Mouse (Mus musculus) frontal cortex, postnatal 36 days (tissue): ENCODE results near the gene Ctxn1.

ENCODE experiments used
- DNase-seq, 2 experiments: peaks; one replicate each; pipeline ENCODE4 v3.0.0; 2022; ENCODE audit warnings: low spot score in 2 of 2

Ctxn1 gene

DNA sequence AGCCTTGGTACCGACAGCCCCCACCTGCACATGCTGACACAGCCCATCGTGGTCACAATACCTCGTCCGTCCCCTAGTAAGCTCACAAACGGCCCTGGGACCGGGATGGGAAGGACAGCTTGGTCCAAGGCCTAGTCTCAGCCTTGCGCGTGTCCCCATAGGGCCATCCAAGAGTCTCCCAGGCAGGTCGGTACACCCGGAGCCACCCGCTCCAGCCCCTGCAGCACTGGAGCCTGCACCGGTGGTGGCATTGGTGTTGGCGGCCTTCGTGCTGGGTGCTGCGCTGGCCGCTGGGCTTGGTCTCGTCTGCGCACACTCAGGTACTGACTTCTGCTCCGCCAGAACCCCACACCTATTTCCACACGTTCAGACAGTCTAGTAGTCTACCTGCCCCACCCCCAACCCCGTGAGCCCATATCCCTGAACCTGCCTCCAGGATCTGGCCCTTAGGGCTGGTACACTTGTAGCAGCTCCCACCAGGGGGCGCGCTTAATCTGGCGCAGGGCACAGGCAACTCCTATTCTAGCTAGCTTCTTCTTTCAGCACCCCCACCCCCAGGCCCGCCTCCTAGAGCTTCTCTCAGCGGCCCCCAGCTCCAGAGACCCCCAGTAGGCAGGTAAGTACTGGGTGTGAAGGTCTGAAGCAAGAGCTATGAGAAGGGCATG is 8.6 kb downstream of the Ctxn1 start:
- peak; percentile 83 to 86 for DNase-seq

DNA sequence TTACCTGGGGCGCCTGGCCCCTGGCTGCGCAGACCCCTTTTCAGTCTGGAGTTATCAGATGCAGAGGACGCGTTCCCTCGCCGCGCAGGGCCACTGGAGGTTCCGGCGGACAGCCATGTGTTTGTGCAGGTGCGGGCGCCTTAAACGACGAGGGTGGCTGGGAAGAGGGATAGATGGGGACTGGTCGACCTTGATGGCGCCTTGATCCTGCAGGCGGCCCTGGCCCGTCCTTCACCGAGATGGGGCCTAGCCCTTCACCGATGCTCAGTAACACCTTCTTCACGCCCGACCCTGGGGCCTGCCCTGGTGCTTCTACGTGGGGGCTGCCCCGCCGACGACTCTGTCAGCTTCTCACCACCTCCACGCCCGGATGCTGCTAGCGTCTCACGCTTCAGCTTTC is 9.9 kb downstream of the Ctxn1 start:
- DNase-seq = no peak

DNA sequence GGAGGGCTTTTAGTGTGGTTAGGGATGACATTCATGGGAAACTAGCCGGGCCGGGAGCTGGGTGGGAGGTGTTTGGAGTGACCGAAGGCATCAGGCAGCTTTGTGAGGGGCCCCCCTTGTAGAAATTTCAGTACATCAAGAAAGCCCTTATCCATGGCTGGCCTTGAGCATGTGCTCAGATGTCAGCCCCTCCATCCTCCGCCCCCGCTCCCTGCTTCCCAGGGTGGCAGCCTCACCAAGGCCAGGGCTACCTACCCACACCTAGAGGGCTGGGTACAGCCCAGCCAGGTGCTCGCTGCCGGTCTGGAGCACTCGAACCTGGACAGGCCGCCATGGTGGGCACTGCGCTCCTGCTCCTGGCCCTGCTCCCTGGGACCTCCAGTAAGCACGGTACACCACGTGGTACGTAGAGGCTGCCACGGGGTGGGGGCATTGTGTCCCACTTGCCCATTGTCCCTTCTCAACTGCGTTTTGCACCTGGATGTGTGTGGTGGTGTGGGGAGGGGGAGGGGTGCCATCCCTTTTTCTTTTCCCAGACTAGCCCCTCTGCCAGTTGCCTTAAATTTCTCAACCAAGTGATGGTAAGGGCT is 11.0 kb downstream of the Ctxn1 start, which contains the start of gene Tgfbr3l:
Gene Tgfbr3l, plus strand, starts transcription at position 264 of the 590 bp plus-strand sequence.
- DNase-seq = no peak

DNA sequence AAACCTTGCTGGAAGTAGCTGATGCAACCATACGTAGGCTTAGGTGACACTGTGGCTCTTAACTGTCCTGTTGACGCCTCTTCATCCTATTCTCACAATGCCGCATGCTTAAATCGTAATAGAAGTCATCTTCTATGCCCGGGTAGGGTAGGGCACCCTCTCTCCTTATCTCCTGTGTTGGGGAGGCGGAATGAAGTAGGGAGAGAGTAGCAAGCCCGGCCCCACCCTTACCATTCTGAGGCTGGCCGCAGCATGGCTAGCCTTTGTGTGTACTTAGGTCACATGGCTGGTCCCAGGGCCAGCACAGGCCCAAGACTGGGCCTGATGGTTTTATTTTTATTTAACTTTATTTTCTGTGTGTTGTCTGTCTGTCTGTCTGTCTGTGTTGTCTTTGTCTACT is 11.8 kb downstream of the Ctxn1 start:
- DNase-seq = no peak

DNA sequence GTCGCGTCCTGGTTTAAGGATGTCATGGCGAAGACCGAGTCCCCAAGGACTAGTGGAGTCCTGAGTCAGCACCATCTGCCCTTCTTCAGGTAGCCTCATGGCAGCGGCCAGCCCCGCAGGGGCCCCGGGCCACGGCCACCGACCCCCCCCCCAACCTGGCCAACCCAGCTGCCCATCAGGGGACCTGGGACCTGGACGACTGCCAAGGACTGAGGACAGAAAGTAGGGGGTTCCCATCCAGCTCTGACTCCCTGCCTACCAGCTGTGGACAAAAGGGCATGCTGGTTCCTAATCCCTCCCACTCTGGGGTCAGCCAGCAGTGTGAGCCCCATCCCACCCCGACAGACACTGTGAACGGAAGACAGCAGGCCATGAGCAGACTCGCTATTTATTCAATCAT is 13.3 kb downstream of the Ctxn1 start:
- DNase-seq = no peak

DNA sequence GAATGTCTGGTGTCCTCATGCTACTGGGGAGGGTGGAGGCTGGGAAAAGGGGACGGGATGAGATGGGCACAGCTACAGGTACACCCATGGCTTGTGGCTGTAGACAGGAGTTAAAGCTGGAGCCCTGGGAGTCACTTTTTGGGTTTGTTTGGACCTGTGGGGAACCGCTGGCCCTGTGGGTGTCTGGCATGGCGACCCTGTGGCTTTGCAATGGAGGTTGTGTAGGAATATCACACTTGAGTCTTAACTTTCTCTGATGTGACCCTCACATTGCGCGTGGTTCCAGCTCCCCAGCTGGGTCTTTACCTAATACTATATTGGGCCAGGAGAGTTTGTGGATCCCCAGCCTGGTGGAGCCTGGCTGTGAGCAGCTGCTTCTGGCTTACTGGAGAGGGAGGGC is 14.0 kb downstream of the Ctxn1 start:
- DNase-seq = no peak

DNA sequence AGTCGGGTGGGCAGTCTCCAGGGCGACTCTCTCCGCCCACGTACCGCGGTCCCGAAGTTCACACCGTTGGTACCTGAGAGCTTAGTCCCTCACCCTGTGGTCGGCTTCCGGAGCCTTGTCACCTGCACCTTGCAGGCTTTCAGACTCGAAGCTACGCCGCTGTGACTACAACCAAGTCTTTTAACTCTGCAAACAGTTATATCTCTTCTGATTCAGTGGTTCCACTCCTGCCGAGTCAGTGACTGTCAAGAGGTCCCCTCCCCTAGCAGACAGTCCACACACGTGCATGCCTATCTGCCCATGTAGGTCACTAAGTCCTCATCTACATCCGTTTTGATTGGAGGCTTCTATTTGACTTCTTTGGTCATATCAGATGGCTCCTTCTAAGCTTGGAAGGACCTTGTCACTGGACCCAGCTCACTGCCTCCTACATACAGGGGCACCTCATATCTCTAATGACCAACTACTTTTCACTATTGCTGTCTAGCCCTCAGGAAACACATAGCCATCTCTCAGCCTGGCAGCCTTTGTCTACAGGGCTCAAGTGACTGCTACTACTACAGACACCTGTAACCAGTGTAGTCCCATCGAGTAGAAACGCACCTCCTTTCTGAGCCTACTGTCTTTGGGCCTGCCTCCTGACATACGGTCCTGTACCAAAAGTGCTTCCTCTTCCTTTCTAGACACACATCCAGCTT is 19.7 kb downstream of the Ctxn1 start:
- no peak for DNase-seq

DNA sequence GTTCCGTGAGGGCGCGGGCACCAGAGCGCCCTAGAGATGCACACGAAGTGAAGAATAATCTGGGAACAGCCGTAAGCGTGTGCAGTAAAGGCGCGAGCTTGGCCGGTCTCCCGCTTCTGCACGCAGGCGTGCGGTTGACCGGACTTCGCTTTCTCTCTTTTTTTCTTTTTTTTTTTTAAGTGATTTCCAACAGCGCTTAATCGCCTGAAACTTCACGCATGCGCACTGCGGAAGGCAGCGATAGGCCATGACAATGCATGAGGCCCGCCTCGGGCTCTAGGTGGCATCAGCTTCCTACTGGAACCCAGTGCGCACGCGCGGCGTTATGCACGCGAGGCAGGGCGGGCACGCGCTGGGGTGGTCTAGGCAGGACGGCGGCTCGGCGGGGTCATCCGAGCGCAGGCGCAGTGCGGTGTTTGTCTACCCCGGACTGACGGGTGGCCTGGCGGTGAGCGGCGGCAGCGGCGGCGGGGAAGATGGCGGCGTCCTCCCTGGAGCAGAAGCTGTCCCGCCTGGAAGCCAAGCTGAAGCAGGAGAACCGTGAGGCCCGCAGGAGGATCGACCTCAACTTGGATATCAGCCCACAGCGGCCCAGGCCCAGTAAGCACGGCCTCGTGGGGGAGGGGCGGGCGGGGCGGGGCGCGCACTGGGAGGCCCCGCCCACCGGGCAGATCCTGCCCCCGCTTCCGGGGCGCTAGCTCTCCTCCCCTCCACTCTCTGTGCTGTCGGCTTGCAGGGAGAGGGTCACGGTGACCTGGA is 20.5 kb downstream of the Ctxn1 start, which contains the start of the genes Map2k7 and Gm49320:
Gene Map2k7, plus strand, starts transcription at position 307 of the 759 bp plus-strand sequence.
Gene Gm49320, plus strand, starts transcription at position 432 of the 759 bp plus-strand sequence.
- peak; percentile 100 for DNase-seq

DNA sequence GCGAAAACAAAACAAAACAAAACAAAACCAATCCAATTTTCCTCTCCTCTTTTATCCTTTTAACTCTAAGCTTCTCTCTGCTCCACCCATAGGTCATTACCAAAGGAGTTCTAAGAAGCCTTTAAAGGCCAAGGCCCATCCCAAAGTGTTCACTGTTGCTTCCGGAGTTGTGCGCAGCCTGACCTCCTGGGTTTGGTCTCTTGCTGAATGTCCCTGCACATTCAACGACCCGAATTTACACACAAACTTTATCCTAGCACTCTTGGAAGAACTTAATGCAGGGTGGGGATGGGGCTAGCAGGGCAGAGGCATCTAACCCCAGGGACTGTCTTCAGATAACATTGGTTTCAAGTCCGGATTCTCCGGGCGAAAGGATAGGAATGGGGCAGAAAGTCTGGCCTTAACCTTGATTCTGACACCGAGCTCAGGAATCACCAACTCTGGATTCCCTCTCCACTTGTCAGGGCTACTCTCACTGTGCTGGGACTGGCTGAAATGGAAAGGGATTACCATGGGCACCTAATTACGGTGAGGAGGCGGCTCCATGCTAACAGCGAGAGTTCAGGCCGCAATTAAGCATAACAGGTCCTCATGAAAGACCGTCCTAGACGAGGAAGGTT is 21.1 kb downstream of the Ctxn1 start:
- DNase-seq = no peak

DNA sequence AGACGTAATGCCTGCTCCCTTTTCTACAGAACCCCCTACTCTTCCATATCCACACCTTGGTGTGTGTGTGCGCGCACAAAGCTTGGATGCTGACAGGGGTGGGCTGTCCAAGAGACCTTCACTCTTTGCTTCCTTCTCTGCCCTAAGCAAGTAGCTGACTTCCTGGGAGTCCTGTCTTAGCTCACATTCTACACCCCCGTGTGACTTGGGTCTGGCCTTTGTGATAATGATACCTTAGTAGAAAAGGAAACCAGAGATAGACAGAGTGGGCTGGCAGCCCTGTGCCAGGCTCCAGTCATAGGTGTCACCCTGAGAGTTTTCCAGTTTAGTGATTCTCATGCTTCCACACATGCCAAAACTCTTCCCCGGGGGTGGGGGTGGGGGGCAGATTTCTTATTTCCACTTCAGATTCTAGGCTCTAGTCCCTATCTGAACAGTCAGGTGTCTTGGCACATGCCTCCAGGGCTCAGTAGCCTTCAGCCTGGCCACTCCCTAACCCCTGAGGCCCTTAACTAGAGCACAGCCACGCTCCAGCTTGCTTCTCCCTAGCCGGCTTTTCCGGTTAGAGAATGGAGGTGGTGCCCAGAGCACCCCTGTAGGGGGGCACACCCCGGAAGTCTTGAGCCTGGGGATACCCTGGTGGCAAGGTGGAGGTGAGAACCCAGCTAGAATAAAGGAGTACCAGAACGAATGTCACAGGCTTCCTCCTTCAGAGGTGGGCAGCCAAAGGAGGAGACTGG is 28.3 kb downstream of the Ctxn1 start:
- no peak for DNase-seq

DNA sequence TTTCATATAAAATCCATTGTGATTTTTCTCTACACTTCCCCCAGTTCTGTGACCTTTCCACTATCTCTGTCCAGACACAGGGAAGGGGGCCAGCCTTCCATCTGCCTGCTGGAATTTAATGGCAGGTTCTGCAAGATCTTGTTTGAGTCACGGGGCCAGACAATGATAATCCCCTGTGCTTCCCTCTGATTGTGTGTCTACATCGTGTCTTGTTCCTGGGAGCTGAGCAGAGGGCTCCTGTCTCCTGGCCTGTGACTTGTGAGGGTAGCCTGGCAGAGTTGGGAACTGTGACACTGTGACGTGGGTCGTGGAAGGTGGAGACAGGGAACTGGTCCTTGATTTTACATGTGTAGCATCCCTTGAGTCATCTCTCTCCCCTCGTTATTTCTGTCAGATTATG is 29.3 kb downstream of the Ctxn1 start:
- DNase-seq = no peak

DNA sequence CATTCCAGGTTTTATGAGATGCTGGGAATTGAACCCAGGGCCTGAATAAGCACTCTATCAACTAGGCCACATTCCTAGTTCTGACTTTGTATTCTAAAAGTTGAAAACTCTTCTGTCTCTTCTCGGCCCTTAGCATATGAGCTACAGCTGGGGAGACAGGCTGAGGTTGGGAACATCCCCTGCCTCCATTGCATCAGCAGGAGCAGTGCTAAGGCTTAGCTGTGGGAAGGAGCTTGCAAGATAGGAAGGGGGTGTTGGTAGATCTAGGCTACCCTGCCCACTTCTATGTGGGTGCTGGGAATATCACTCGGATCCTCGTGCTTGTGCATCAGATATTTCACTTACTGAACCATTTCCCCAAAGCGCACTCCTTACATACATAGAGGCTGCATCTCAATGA is 31.2 kb downstream of the Ctxn1 start:
- no peak for DNase-seq

DNA sequence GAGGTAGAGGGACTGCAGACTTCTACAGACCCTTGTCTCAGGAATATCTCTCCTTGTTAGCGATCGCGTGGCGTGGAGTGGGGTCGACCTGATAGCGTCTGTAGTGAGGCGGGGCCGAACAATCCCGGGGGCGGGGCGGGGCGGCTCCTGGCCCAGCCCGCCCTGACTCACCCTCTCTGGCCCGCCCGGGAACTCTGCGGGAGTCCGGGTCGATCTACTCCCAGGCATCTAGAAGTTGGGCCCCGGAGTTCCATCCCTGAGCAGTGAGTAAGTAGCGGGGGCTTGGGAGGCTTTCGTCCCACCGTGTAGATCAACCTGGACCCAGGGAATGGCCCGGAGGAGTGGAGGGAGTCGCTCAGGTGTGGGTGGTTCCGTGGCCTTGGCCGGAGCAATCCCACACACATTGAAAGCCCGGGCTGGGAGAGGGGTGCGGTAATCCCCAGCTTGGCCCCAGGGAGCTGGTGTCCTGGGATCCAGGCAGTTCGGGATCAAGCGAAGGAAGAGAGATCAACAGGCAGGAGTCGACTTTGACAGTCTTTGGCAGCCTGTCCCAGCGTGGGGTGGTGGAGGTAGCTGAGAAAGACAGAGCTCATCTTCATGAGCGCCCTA is 32.2 kb downstream of the Ctxn1 start, which contains the start of gene Lrrc8e:
Gene Lrrc8e, plus strand, starts transcription at position 89 of the 609 bp plus-strand sequence.
- no peak for DNase-seq

DNA sequence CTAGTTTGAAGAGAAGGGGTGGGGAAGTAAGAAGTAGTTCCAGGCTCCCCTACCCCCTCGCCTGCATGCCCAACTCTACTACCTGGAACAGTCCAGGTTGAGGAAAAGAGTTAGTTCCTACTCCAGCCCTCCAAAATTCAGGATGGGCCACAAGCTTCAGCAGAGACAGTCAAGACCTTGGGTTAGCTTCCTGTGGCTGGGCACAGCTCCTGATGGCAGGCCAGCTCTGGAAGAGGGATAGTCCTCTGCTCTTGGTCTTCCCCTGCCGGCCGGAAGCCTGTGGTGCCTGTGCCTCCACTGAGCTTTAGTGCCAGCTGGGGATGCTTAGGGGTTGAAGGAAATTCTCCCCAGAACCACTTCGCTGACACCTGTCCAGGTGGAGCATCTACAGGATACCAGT is 32.8 kb downstream of the Ctxn1 start:
- no peak for DNase-seq

DNA sequence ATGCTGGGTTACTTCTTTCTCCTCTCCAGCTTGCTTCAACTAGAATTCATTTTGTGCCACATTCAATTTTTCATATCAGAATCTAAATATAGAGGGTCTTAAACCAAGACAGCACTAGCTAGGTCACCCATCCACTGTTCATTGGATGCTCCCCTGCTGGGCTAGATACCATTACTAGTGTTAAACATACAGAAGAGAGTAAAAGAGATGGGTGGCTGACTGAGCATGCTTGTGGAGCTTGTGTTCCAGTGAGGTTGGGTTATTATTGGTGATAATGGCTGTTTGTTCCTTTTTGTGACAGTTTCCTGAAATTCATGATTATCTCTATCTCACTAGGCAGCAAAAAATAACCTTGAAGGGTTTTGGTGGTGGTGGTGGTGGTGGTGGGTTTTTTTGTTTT is 37.0 kb downstream of the Ctxn1 start:
- DNase-seq = no peak

DNA sequence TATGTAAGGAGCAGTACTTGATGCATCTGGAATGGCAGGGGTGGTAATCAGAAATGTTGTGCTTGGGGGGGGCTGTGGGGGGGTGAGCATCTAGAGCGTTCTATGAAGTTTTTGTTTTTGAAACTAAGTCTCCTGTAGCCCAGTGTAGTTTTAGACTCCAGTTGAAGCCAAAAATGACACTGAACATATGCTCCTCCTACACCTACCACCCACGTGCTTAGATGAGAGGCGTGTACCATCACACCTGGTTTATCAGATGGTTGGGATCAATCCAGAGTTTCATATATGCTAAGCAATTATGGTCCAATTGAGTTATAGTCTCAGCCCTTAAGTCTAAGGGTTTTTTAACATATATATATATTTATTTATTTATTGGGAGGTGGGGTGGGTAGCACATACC is 39.5 kb downstream of the Ctxn1 start:
- DNase-seq = peak in 1 of 2 experiments; percentile 43

DNA sequence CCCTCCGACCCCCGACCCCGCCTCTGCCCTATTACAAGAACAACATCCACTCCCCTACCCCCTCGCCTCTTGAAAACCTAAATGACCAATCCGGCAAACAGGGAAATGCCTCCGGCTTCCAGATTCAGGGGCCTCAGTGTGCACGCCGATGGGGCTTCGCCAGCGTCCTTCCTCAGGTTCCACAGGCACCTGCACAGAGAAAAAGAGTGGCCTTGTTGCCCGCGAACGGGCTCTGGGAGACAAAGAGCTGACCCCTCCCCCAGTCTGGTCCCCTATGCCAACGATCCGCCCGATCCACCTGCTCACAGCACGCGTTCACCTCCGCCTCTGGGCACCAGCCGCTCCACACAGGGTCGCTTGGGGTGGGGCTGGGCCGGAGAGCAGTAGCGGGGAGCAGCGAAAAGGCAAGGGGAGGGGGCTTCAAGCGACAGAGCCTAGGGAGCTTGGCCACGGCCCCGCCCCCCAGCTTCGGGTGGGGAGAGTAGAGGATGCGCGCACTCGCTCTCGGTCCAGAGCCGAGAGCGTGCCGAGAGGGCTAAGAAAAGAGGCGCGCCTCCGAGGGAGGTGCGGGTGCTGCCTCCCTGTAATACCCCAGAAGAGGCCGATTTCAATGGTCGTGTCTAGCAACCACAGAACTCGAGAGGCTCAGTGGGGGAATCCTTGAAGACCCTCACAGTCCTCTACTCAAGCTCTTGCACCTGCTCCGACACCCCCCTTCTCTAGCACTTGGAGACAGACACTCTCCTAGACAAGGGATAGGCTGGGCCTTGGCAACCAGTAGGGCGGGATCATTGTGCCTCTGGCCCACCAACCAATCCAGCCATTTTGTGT is 42.1 kb downstream of the Ctxn1 start, which contains the start of gene Prr36:
Gene Prr36, minus strand, starts transcription at position 669 of the 831 bp plus-strand sequence.
- peak; percentile 64 to 67 for DNase-seq

DNA sequence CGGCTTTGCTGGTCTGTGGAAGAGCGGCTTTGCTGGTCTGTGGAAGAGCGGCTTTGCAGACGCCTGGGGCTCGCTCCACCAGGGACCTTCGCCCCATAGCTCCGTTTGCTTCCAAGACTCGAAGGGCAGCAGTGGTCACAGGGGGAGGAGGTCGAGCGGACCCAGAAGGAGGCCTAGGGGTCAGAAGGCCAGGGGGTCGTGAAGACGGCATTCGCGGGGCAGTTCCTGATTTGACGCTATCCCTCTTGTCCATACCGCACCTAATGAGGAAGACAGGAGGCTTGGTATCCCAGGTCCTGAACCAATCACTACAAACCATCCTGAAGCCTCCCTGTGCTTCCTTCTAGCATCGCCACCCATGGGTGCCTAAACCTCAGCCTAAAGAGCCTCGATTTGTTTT is 42.8 kb downstream of the Ctxn1 start:
- peak in 1 of 2 experiments; percentile 28 for DNase-seq
